Mouse (Mus musculus) gastrocnemius, adult 2 months (tissue): Measurements from ENCODE around the gene Kcnq5. TPM values are rescaled to one million over a fixed set of nuclear protein-coding genes. Genes with fewer than 3 reads are reported as not detected.

Experiments used
- DNase-seq: peaks from one replicate; pipeline ENCODE4 v3.0.0; 2022
- H3K27ac ChIP-seq: fragments of 200-600 bp; 2 replicates; pipeline ENCODE4 v1.8.1; 2022; ENCODE audit warnings: mild to moderate bottlenecking
- H3K4me3 ChIP-seq: fragments of 200-600 bp; 2 replicates; pipeline ENCODE4 v1.8.1; 2022; ENCODE audit warnings: mild to moderate bottlenecking, moderate library complexity
- CTCF ChIP-seq: fragments of 200-600 bp; IDR thresholded peaks from 2 replicates; pipeline ENCODE4 v1.8.1; 2022; ENCODE audit warnings: antibody characterized with exemption, mild to moderate bottlenecking, moderate library complexity
- intact Hi-C: fragments of 180-260 bp; cut with DNase I; formaldehyde crosslinking; loops from one replicate; pipeline ENCODE4 v1.15.1; 2025
- total RNA-seq, 2 experiments: library from RNA; stranded (reverse); gene quantifications; 2 replicates each; pipeline ENCODE4 v1.2.3; 2021

The Kcnq5 gene
- total RNA-seq, 2 experiments from 2014 or later, result 9.2 to 18.8 TPM

DNA sequence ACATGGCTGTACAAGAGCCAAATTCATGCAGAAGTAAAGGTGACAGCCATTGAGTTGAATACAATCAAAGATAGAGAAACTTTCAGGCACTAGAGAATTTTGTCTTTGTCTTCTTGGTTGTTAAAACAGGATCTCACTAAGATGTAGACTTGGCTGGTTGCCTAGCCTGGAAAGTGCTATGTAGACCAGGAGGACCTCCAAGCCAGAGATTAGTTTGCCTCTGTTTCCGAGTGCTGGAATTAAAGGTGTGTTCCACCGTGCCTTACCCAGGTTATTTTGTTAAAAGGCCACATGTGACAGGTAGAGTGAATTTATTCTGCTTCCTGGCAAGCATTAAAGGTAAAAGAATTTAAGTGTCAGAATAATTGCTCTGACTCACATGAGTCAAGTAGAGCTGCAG lies 271.3 kb downstream of the Kcnq5 start:
- Histone ChIP-seq H3K4me3 (no peak overlapping the region), H3K27ac (no peak overlapping the region)
- no peak for DNase-seq
- intact Hi-C loops, result no loop called here
- TF ChIP-seq CTCF, result no peak

DNA sequence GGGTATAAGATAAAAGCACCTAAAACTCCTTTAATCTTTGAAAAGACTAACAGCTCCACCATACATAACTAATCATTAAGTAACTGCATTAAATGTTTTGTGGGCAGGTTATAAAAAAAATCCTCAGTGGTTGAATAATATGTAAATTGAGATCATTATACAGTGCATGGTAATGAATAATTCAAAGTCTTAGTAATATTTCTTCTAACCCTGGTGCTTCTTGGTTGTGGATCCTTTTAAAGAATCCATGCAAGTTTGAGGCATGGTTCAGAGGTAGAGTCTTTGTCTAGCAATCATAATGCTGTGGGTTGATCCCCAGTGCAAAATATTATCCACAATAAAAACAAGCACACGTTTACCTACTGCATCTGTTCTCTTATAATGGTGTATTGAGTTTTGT lies 272.8 kb downstream of the Kcnq5 start:
- TF ChIP-seq CTCF, result no peak
- Histone ChIP-seq H3K27ac (no peak overlapping the region), H3K4me3 (no peak overlapping the region)
- no peak for DNase-seq
- intact Hi-C loops, result no loop called here

DNA sequence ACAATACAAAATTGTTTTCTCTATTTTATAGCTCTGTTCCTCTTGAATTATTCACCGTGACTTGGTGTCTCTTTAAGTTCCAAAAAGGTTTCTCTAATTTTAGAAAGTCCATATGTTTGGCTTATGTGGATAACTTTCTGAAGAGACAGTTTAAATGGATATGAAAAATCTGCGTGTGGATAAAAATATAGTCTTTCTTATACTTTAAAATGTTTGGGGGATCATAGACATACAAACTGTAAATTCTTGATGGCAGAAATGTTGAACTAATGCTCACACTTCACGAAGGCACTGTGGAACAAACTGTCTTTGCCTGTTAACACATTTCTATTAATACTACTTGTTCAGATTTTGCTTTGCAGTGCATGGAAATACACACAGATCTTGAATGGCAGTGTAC lies 277.3 kb downstream of the Kcnq5 start:
- Histone ChIP-seq H3K27ac (no peak overlapping the region), H3K4me3 (no peak overlapping the region)
- TF ChIP-seq CTCF, result no peak
- intact Hi-C loops, result no loop called here
- no peak for DNase-seq

DNA sequence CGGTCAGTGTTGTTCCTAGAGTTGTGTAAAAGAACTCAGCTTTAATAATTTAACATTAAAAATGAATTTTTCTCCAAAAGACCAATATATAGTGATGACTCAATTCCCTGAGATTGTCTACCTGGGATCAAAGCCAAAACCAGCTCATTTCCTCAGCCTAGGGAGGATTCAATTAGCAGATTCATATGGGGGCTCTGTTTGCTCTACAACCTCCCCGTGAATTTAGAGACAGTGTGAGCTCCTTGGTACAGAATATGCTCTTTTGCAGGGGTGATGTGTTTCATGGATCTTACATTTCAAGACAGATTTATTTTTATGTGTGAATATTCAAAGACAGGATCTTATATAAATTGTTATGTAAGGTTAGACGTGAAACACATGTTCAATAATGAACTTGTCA lies 284.9 kb downstream of the Kcnq5 start:
- Histone ChIP-seq H3K27ac (no peak overlapping the region), H3K4me3 (no peak overlapping the region)
- no peak for DNase-seq
- intact Hi-C loops, result no loop called here
- no peak for TF ChIP-seq CTCF

DNA sequence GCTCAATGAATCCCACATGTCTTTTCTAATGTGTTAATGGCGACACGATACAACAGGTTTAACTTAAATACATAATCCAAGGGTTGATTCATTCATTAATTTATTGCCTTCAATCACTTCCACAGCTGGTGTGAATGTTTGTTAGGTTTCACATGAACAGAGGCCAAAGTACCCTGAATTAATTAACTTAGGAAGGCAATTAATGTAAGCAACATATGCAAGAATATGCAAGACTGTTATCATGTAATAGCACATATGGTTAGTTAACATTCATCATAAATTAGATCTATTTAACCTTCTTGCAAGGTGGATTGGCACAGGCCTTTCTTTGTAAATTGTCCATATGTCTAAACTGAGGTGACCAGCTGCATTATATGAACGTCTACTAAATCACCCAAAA lies 300.9 kb downstream of the Kcnq5 start:
- intact Hi-C loops, result no loop called here
- no peak for DNase-seq
- TF ChIP-seq CTCF, result no peak
- Histone ChIP-seq H3K4me3 (no peak overlapping the region), H3K27ac (no peak overlapping the region)

DNA sequence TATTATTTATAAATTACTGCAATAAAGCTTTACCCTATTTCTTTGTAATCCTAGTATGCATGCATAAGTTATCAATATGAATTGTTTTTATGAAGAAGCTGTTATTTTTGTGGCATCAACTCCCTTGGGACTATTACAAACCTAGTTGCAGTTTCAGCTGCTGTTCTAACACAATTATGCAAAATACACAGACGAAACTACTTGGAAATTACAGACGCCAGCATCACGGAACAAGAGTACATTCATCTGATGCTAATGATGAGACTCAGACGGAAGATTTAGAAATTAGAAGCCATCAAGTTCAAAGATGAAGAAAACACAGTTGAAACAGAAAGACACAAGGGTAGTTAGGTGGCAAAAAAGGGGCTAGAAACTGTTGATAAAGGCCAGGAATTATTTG lies 310.9 kb downstream of the Kcnq5 start:
- intact Hi-C loops, result no loop called here
- no peak for TF ChIP-seq CTCF
- DNase-seq, result no peak
- H3K27ac ChIP-seq, result no peak overlapping the region
- H3K4me3 ChIP-seq, result no peak overlapping the region

DNA sequence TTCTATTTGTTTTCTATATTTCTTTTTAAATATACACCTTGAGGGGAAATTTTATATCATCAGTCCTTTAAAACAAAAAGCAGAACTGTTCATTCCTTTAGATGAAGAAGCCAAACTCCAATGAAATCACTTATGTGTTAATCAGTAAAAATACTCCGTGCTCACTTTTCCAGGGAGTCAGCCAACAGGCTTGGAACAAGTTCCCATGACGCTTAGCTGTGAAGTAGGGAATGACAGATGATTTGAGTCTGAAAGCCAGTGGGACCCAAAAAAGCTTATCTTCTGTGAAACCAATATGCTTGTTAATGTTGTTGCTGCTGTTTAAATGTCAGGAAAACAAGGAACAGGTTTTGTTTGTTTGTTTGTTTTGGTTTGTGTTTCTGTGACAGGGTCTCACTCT lies 326.3 kb downstream of the Kcnq5 start:
- DNase-seq, result peak; percentile 26
- intact Hi-C loops, result no loop called here
- no peak for TF ChIP-seq CTCF
- Histone ChIP-seq H3K27ac (peak overlapping the region; percentile 2; the same call in 1 of the 2 replicates), H3K4me3 (no peak overlapping the region)

DNA sequence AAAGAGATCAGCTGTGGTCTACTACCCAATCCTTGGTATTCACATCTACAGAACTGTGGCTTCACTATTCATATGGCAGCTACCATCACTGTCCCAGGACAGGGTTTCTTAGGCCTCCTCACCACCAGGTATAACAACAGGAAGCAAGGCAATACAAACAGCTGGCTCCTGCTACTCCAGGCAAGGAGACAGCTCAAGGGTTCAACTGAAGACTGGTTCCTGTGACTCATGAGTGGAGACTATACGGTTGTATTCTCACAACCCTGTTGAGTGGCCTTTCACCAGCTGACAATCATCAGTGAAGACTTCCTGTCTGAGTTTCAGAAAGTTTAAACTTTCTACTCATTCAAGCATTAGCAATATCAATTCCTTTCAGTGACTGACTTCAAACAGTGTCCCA lies 327.7 kb downstream of the Kcnq5 start:
- TF ChIP-seq CTCF, result no peak

DNA sequence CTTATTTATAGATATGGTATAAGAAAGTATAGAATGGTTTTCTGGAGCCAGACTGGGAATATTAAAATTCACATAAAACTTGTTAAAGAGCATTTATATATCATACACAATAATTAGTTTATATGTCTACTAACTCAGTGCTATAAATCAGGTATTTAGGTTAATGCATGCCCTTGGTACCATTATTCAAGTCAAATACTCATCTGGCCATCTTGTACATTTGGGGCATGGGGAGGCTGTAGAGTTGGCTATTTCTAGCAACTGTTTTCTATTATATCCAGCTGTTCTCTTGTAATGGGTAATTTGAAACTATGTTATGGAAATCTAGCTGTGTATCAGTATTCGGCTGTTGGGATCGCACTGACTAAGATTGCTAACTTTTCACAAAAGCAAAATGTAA lies 339.3 kb downstream of the Kcnq5 start:
- no peak for DNase-seq
- no peak overlapping the region for H3K4me3 ChIP-seq
- H3K27ac ChIP-seq, result no peak overlapping the region
- intact Hi-C loops, result no loop called here
- no peak for TF ChIP-seq CTCF

More for the DNA sequence above, 327.7 kb downstream of the Kcnq5 start:
- H3K4me3 ChIP-seq, result no peak overlapping the region
- DNase-seq, result no peak
- intact Hi-C loops, result no loop called here
- no peak overlapping the region for H3K27ac ChIP-seq

DNA sequence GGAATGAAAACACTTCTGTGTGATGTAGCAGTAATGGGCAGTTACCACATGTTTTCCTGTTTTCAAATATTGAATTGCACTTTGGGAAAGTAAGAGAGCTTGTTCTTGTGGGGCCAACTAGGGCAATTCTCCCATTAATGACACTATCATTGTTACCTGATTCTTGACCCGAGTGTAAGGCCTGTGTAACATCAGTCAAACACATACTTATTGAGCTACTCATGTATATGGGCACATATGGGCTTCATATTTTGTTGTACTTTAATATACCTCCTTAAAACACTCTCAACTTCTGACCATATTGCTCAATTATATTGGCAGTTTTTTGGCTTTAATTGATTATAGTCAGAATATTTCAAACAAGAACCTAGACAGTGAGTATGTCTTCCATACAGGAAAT lies 339.7 kb downstream of the Kcnq5 start:
- H3K4me3 ChIP-seq, result no peak overlapping the region
- TF ChIP-seq CTCF, result no peak
- intact Hi-C loops, result no loop called here
- no peak for DNase-seq
- H3K27ac ChIP-seq, result no peak overlapping the region

DNA sequence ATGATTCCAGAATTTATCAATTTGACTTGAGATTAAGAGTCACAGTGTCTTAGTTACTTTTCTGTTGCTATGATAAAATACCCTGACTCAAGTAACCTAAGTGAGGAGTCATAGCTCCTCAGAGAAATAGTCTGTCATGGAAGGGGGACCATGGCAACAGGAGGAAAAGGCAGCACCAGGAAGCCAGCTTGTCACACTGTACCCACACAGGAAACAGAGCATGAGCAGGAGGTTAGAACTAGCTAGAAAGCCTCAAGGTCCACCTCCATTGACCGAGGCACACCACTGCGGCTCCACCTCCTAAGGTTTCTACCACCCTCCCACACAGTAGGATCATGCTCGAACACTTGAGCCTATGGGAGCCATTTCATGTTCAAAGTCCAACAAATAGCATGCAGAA lies 343.0 kb downstream of the Kcnq5 start:
- TF ChIP-seq CTCF, result no peak
- Histone ChIP-seq H3K27ac (no peak overlapping the region), H3K4me3 (no peak overlapping the region)
- intact Hi-C loops, result loop anchor here (10.0 kb wide), 1 partner anchor 174 kb away; no protein-coding TSS in a partner anchor
- no peak for DNase-seq

DNA sequence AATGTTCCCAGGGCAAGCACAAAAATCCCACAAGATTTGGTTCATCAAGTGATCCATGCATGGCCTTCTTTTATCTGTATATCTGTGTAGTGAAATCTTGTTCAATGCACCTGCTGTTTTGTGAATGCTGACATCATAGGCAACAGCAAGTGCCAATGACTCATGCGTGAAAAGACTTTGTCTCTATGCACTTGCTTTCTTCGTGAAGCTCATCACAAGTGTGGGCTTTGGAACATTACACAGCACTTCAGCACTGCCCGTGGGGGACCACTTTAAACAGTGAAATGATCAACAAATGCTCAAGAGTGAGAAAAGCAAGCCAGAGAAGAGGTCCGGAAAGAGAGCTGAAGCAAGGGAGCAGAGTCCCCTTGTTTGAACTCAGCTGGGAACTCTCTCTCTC lies 345.1 kb downstream of the Kcnq5 start:
- DNase-seq, result no peak
- H3K27ac ChIP-seq, result no peak overlapping the region
- no peak overlapping the region for H3K4me3 ChIP-seq
- no peak for TF ChIP-seq CTCF
- intact Hi-C loops, result loop anchor here (10.0 kb wide), 1 partner anchor 172 kb away; no protein-coding TSS in a partner anchor

DNA sequence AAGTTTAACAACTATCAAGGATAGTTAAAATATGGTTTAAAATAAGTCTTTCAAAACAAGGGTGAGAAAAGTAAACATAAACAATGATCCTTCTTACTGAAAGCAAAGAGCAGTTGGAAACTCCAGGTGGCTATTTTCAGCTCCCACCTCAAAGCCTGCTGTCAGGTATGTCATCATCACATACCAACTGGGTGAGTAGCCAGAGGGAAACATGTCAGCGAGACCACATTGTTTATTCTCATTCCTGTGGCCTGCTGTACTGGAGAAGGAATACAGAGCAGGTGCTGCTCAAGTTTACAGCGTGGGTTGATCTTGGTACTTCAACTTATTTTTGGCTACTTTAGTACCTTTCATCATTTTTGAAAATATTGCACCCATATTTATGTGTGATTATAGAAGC lies 347.8 kb downstream of the Kcnq5 start:
- DNase-seq, result no peak
- intact Hi-C loops, result loop anchor here (10.0 kb wide), 1 partner anchor 169 kb away; no protein-coding TSS in a partner anchor
- no peak for TF ChIP-seq CTCF
- Histone ChIP-seq H3K27ac (no peak overlapping the region), H3K4me3 (no peak overlapping the region)

DNA sequence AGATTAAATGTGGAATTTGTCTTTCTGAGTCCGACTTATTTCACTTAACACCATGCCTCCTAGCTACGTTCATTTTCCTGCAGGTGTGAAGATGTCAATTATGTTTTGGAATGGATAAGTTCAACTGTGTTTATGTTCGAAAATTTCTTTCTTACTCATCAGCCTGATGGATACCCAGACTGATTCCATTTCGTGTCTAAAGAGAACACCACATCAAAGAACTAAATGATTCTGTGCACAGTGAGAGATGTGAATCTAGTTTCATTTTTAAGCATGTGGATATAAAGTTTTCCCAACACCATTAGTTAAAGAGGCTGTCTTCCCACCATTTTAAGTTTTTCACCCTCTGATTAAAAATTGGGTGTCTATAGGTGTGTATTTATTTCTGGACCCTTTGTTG lies 357.7 kb downstream of the Kcnq5 start:
- intact Hi-C loops, result no loop called here
- H3K4me3 ChIP-seq, result no peak overlapping the region
- no peak overlapping the region for H3K27ac ChIP-seq
- TF ChIP-seq CTCF, result no peak
- DNase-seq, result no peak

DNA sequence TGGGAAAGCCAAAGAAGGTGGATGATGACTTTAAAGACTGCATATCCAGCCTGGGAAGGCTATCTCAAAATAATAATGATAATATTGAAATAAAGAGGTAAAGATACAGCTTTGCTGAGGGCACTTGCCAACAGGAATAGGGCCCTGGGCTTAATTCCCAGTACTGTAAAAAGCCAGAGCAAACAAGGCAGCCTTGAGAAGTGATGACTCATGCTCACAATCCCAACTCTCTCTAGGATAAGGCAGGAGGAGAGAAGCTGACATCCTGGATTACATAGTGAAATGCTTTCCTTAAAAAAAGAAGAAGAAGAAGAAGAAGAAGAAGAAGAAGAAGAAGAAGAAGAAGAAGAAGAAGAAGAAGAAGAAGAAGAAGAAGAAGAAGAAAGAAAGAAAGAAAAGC lies 359.2 kb downstream of the Kcnq5 start:
- TF ChIP-seq CTCF, result no peak
- DNase-seq, result no peak
- Histone ChIP-seq H3K4me3 (no peak overlapping the region), H3K27ac (no peak overlapping the region)
- intact Hi-C loops, result no loop called here
